Mouse (Mus musculus) forebrain, embryonic 14.5 days (tissue): Measurements from ENCODE around the gene Cog2. TPM values are rescaled to one million over a fixed set of nuclear protein-coding genes. Genes with fewer than 3 reads are reported as not detected.

ENCODE experiments used
- ATAC-seq: fragments of 200-750 bp; cut with Nextera tagmentation; 2 replicates; pipeline ENCODE4 v1.8.0; 2017; ENCODE audit warnings: mild to moderate bottlenecking, moderate library complexity
- DNase-seq: peaks from one replicate; pipeline ENCODE4 v3.0.0-alpha.2; 2015; ENCODE audit warnings: low spot score
- H3K27ac ChIP-seq: fragments of 300-500 bp; sonication (generic); 2 replicates; pipeline ENCODE4 v1.5.1; 2014; ENCODE audit warnings: low read depth, mild to moderate bottlenecking, control low read depth, low read length, moderate library complexity
- H3K27me3 ChIP-seq: fragments of 300-500 bp; sonication (generic); replicated peaks from 2 replicates; pipeline ENCODE4 v1.6.1; 2014; ENCODE audit warnings: low read length, control low read depth, mixed read lengths; ENCODE audit not compliant: control insufficient read depth, insufficient read depth
- H3K36me3 ChIP-seq: fragments of 300-500 bp; sonication (generic); 2 replicates; pipeline ENCODE4 v1.6.1; 2014; ENCODE audit warnings: low read length, control low read depth; ENCODE audit not compliant: control insufficient read depth, insufficient read depth
- H3K4me1 ChIP-seq: fragments of 300-500 bp; sonication (generic); 2 replicates; pipeline ENCODE4 v1.6.1; 2014; ENCODE audit warnings: antibody characterized with exemption, low read length, control low read depth; ENCODE audit not compliant: control insufficient read depth, insufficient read depth
- H3K4me2 ChIP-seq: fragments of 300-500 bp; sonication (generic); 2 replicates; pipeline ENCODE4 v1.6.1; 2014; ENCODE audit warnings: mild to moderate bottlenecking, control low read depth, low read length
- H3K4me3 ChIP-seq: fragments of 300-500 bp; sonication (generic); 2 replicates; pipeline ENCODE4 v1.5.1; 2014; ENCODE audit warnings: low read depth, low read length, control low read depth
- H3K9ac ChIP-seq: fragments of 300-500 bp; sonication (generic); 2 replicates; pipeline ENCODE4 v1.6.1; 2014; ENCODE audit warnings: mild to moderate bottlenecking, low read length, control low read depth, moderate library complexity
- H3K9me3 ChIP-seq: fragments of 300-500 bp; sonication (generic); replicated peaks from 2 replicates; pipeline ENCODE4 v1.6.1; 2016; ENCODE audit warnings: low read length, control low read depth, mixed read lengths; ENCODE audit not compliant: control insufficient read depth
- WGBS: fragments of 180-500 bp; shearing (Covaris S2); extraction: QIAGEN DNeasy Blood & Tissue Kit; methylation state at CpG from one replicate; pipeline ENCODE4 v1.1.7; 2014; 5-methylcytosine and 5-hydroxymethylcytosine counted together
- polyA plus RNA-seq: library from polyadenylated mRNA; unstranded; fragments of >200 nt; fragmentation: Nextera tagmentation; extraction: Ambion mirVana; gene quantifications from 2 replicates; pipeline ENCODE4 v1.2.1, GENCODE M21; 2014

The Cog2 gene
- polyA plus RNA-seq, 1 experiment from 2014 or later = 37.0 TPM

DNA sequence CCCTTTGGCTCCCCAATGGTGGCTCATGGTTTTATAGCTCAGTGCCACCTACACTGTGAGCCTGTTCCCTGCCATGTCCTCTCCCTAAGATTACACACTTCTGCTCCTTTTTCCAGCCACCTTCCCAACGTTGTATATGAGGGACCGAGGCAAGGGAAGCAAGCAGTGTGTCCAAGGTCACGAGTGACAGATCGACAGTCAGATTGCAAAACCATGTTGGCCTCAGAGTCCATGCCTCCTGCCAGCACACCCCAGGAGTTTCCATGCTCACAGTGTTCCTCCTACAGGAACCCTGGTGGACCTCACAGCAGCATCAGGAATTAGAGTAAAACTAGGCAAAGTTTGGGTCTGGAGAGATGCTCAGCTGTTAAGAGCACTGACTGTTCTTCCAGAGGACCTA lies 68.8 kb downstream of the Cog2 start:
- Histone ChIP-seq H3K4me3 (no peak overlapping the region), H3K36me3 (no peaks in the 10 kb centered on the region), H3K27ac (no peak overlapping the region), H3K4me2 (no peak overlapping the region), H3K9ac (no peak overlapping the region), H3K4me1 (no peaks in the 10 kb centered on the region), H3K27me3 (no peaks in the 10 kb centered on the region), H3K9me3 (no peaks in the 10 kb centered on the region)
- 82% methylated on average over 4 of the region's 4 CpGs for WGBS
- ATAC-seq (no peak), DNase-seq (no peak)

Other genes starting within 250 kb of the Cog2 start
- gene Pgbd5, start 81.1 kb upstream of the Cog2 start, polyA plus RNA-seq = 8.6 and 10.2 TPM in 2 replicates
- not detected in 2 replicates for gene Agt, start 48.9 kb downstream of the Cog2 start, polyA plus RNA-seq
- gene Capn9, start 55.3 kb downstream of the Cog2 start, polyA plus RNA-seq = 0.19 TPM in 1 of 2 replicates, not detected in the other
- 30.6 and 32.4 TPM in 2 replicates for gene 2310022B05Rik, start 142.6 kb downstream of the Cog2 start, polyA plus RNA-seq
- 48.7 and 58.3 TPM in 2 replicates for gene Ttc13, start 201.2 kb downstream of the Cog2 start, polyA plus RNA-seq
- gene Arv1, start 201.4 kb downstream of the Cog2 start, polyA plus RNA-seq = 26.6 and 27.9 TPM in 2 replicates
- 0.27 and 0.38 TPM in 2 replicates for gene Fam89a, start 231.1 kb downstream of the Cog2 start, polyA plus RNA-seq